ENCODE assay signal across 17 mouse cellular contexts in genomic region chr5:128513261-128513660, GRCm38 (mm10).
DNase-seq lines count a peak whose midpoint lies in the region; ATAC-seq and TF ChIP-seq lines count a peak whose summit lies in the region.
"Had no signal": no experiment of that assay in that cellular context is flagged by ENCODE, and none has a peak within 500 bp of the region (broad histone marks: within the 10 kb centered on the region; RNA-seq: fewer than 3 reads in every experiment).

No protein-coding gene starts in this region.

- 67% methylated on average over 14 of the region's 14 CpGs for WGBS in lung, postnatal 0 days
- 18% methylated on average over 14 of the region's 14 CpGs for WGBS in cerebellum, adult 2 months

- no peaks in the 10 kb centered on the region for H3K27me3 ChIP-seq in lung, postnatal 0 days (replicated peaks; ENCODE audit: insufficient read depth, low read length)
- no peaks in the 10 kb centered on the region for H3K27me3 ChIP-seq in cerebellum, adult 2 months (ENCODE audit: control insufficient read depth, insufficient read depth, low read length)
- H3K27me3 ChIP-seq: neural tube, embryonic 12.5 days had no signal

- no peak overlapping the region for H3K4me3 ChIP-seq in lung, postnatal 0 days (ENCODE audit: low read depth, low read length)
- H3K4me3 ChIP-seq in cerebellum, adult 2 months (replicated peaks; ENCODE audit: insufficient read depth, low read depth, low read length) = no peak overlapping the region
- H3K4me3 ChIP-seq: embryonic facial prominence, embryonic 12.5 days; heart, adult 2 months; neural tube, embryonic 12.5 days had no signal

- H3K9me3 ChIP-seq in lung, postnatal 0 days (ENCODE audit: low read length) = peaks cover 3% of the 10 kb centered on the region; the same call in 1 of the 2 replicates
- H3K9me3 ChIP-seq: embryonic facial prominence, embryonic 12.5 days; neural tube, embryonic 12.5 days had no signal

- H3K36me3 ChIP-seq in lung, postnatal 0 days (ENCODE audit: insufficient read depth, low read length) = no peaks in the 10 kb centered on the region
- H3K36me3 ChIP-seq: embryonic facial prominence, embryonic 12.5 days; neural tube, embryonic 12.5 days had no signal

- H3K4me1 ChIP-seq in lung, postnatal 0 days (ENCODE audit: insufficient read depth, low read depth, low read length) = no peaks in the 10 kb centered on the region
- no peaks in the 10 kb centered on the region for H3K4me1 ChIP-seq in cerebellum, adult 2 months (ENCODE audit: control insufficient read depth, insufficient read depth, low read length)
- H3K4me1 ChIP-seq: embryonic facial prominence, embryonic 12.5 days; neural tube, embryonic 12.5 days had no signal

- peak; percentile 51; the same call in 1 of the 2 replicates for ATAC-seq in lung, postnatal 0 days
- ATAC-seq: activated CD4-positive, CD25-positive, alpha-beta regulatory T cell, adult 4 months; midbrain, embryonic 16.5 days had no signal

- no peak for TF ChIP-seq EP300 in lung, postnatal 0 days (IDR thresholded peaks at IDR 0.05)

- H3K9ac ChIP-seq in lung, postnatal 0 days (replicated peaks; ENCODE audit: low read depth) = no peak overlapping the region
- H3K9ac ChIP-seq: embryonic facial prominence, embryonic 12.5 days; neural tube, embryonic 12.5 days had no signal

- H3K4me2 ChIP-seq in lung, postnatal 0 days (replicated peaks; ENCODE audit: low read depth, low read length) = no peak overlapping the region
- H3K4me2 ChIP-seq: embryonic facial prominence, embryonic 12.5 days; liver, embryonic 11.5 days; neural tube, embryonic 12.5 days had no signal

- peak overlapping the region; percentile 20; the same call in 1 of the 2 replicates for H3K27ac ChIP-seq in lung, postnatal 0 days (ENCODE audit: low read length)
- H3K27ac ChIP-seq in cerebellum, adult 2 months (ENCODE audit: insufficient read depth, low read length) = no peak overlapping the region
- H3K27ac ChIP-seq: embryonic facial prominence, embryonic 12.5 days; heart, adult 2 months; neural tube, embryonic 12.5 days had no signal

- no peak for TF ChIP-seq CTCF in lung, postnatal 0 days (IDR thresholded peaks at IDR 0.05)
- TF ChIP-seq CTCF in cerebellum, adult 2 months (IDR thresholded peaks at IDR 0.05; ENCODE audit: borderline replicate concordance, insufficient read depth, low read depth, low read length) = no peak

- DNase-seq in lung, postnatal 0 days (ENCODE audit: low spot score) = peak; percentile 41
- DNase-seq in lung, adult 18-20 months = no peak
- peak; percentile 32 for DNase-seq in cerebellum, adult 11-12 months
- DNase-seq in cerebellum, adult 2 months = peak; percentile 26 to 58
- DNase-seq in layer of hippocampus, adult 9-10 months (ENCODE audit: low spot score) = peak; percentile 38
- DNase-seq in spleen, postnatal 4 days (ENCODE audit: low spot score in 2 of 2) = no peak
- DNase-seq in c-Kit-positive CD71-positive TER-119-positive erythroid progenitor cells, embryonic 14.5 days (ENCODE audit: low spot score) = no peak
- DNase-seq: adrenal gland, postnatal 36 days; heart, adult 2 months; heart, postnatal 14 days; lung, postnatal 14 days; thymus, postnatal 25 days had no signal

- TF ChIP-seq POLR2A in cerebellum, adult 2 months (IDR thresholded peaks at IDR 0.05; ENCODE audit: borderline replicate concordance, insufficient read depth, low read length) = no peak

Comparison
In these comparisons a context has a peak if more than half of its experiments do, and no peak if none do; other contexts are left out.
1. DNase-seq: peak in lung, postnatal 0 days (single experiment), cerebellum, adult 11-12 months (single experiment), cerebellum, adult 2 months (2 of 2) and layer of hippocampus, adult 9-10 months (single experiment); none in lung, adult 18-20 months (0 of 2), spleen, postnatal 4 days (0 of 2) and c-Kit-positive CD71-positive TER-119-positive erythroid progenitor cells, embryonic 14.5 days (single experiment).